8 mouse cellular contexts compared by ENCODE assay signal in the genomic region with DNA sequence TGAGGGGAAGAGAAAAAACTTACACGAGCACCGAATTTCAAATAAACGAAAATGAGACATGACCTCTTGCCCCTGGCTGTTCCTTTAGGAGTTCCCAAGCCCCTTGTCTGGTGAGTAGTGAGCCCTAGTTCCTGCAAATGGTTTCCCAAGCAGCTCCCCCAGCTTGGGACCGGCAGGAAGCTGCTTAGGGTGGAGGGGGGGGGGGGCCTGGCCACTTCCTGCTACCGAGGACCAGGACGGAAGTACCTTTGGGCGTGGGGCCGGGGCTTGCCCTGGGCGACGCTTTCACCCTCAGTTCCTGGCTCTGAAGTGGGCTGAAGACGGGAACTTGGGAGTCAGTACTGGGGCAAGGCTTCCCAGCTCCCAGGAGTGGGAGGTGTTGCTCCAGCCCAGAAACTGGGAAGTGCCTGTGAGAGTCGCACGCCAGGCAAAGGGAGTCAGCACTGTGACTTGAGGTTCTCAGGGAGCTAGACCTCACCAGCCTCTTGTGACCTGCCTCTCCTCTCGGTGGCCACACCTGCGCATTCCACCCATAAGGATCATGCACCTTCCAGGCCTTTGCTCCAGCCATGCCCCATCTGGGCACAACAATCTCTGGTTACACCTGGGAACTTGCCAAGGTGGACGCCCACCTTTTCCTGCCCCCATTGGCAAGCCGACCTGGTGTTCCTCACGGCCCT. TPM values are rescaled to one million over a fixed set of nuclear protein-coding genes. Genes with fewer than 3 reads are reported as not detected.
DNase-seq lines count a peak whose midpoint lies in the region; ATAC-seq lines count a peak whose summit lies in the region.

No protein-coding gene starts in this region.

- no peak for ATAC-seq in forebrain, embryonic 12.5 days (ENCODE audit: low FRiP score)
- no peak; the same call in 1 of the 2 replicates for ATAC-seq in hindbrain, embryonic 12.5 days (ENCODE audit: low FRiP score)
- no peak for ATAC-seq in limb, embryonic 15.5 days (ENCODE audit: insufficient number of reproducible peaks, low FRiP score, low TSS enrichment, low read depth)
- ATAC-seq in midbrain, embryonic 15.5 days (replicated peaks) = no peak

- H3K27ac ChIP-seq in forebrain, embryonic 12.5 days = peak overlapping the region; percentile 90
- peak overlapping the region; percentile 91 for H3K27ac ChIP-seq in hindbrain, embryonic 12.5 days
- H3K27ac ChIP-seq in limb, embryonic 15.5 days = peak overlapping the region; percentile 92
- peak overlapping the region; percentile 92 for H3K27ac ChIP-seq in midbrain, embryonic 15.5 days

- peaks cover 8% of the 10 kb centered on the region; the same call in 1 of the 2 replicates for H3K27me3 ChIP-seq in forebrain, embryonic 12.5 days
- H3K27me3 ChIP-seq in hindbrain, embryonic 12.5 days = no peaks in the 10 kb centered on the region
- H3K27me3 ChIP-seq in limb, embryonic 15.5 days = no peaks in the 10 kb centered on the region
- no peaks in the 10 kb centered on the region for H3K27me3 ChIP-seq in midbrain, embryonic 15.5 days (replicated peaks)

- peaks cover 45% of the 10 kb centered on the region for H3K36me3 ChIP-seq in forebrain, embryonic 12.5 days (replicated peaks)
- H3K36me3 ChIP-seq in hindbrain, embryonic 12.5 days = peaks cover 42% of the 10 kb centered on the region
- peaks cover 41% of the 10 kb centered on the region for H3K36me3 ChIP-seq in limb, embryonic 15.5 days
- peaks cover 40% of the 10 kb centered on the region for H3K36me3 ChIP-seq in midbrain, embryonic 15.5 days (replicated peaks)

- 15% methylated on average over 18 of the region's 18 CpGs for WGBS in forebrain, embryonic 12.5 days
- WGBS in hindbrain, embryonic 12.5 days = 12% methylated on average over 18 of the region's 18 CpGs
- 6% methylated on average over 18 of the region's 18 CpGs for WGBS in limb, embryonic 15.5 days
- 12% methylated on average over 18 of the region's 18 CpGs for WGBS in midbrain, embryonic 15.5 days

- DNase-seq in adrenal gland, adult 2 months = peak; percentile 77
- DNase-seq in adrenal gland, postnatal 4 days (ENCODE audit: low spot score in 2 of 2) = no peak
- peak; percentile 67 for DNase-seq in MN1 (ENCODE audit: low spot score)
- DNase-seq in thymus, postnatal 10 days (ENCODE audit: low spot score in 2 of 2) = peak; percentile 65 to 66

- H3K9ac ChIP-seq in forebrain, embryonic 12.5 days = peak overlapping the region; percentile 25
- H3K9ac ChIP-seq in hindbrain, embryonic 12.5 days = 0 out of 2 replicates have a peak overlapping the region, but pooled peaks have one; percentile 48
- H3K9ac ChIP-seq in limb, embryonic 15.5 days = peak overlapping the region; percentile 17; the same call in 1 of the 2 replicates
- H3K9ac ChIP-seq in midbrain, embryonic 15.5 days = peak overlapping the region; percentile 5; the same call in 1 of the 2 replicates

- peak overlapping the region; percentile 46; the same call in 1 of the 2 replicates for H3K4me3 ChIP-seq in forebrain, embryonic 12.5 days (replicated peaks)
- H3K4me3 ChIP-seq in hindbrain, embryonic 12.5 days = peak overlapping the region; percentile 41
- H3K4me3 ChIP-seq in limb, embryonic 15.5 days = 0 out of 2 replicates have a peak overlapping the region, but pooled peaks have one; percentile 7
- no peak overlapping the region for H3K4me3 ChIP-seq in midbrain, embryonic 15.5 days

- peaks cover 84% of the 10 kb centered on the region for H3K4me1 ChIP-seq in forebrain, embryonic 12.5 days
- peaks cover 86% of the 10 kb centered on the region for H3K4me1 ChIP-seq in hindbrain, embryonic 12.5 days
- H3K4me1 ChIP-seq in limb, embryonic 15.5 days = peaks cover 94% of the 10 kb centered on the region
- peaks cover 67% of the 10 kb centered on the region for H3K4me1 ChIP-seq in midbrain, embryonic 15.5 days

- H3K9me3 ChIP-seq in forebrain, embryonic 12.5 days = no peaks in the 10 kb centered on the region
- no peaks in the 10 kb centered on the region for H3K9me3 ChIP-seq in hindbrain, embryonic 12.5 days (replicated peaks)
- H3K9me3 ChIP-seq in limb, embryonic 15.5 days = no peaks in the 10 kb centered on the region
- no peaks in the 10 kb centered on the region for H3K9me3 ChIP-seq in midbrain, embryonic 15.5 days

- H3K4me2 ChIP-seq in forebrain, embryonic 12.5 days = peak overlapping the region; percentile 75
- peak overlapping the region; percentile 63; the same call in 1 of the 2 replicates for H3K4me2 ChIP-seq in hindbrain, embryonic 12.5 days (replicated peaks)
- H3K4me2 ChIP-seq in limb, embryonic 15.5 days = peak overlapping the region; percentile 77
- peak overlapping the region; percentile 78 for H3K4me2 ChIP-seq in midbrain, embryonic 15.5 days

RNA-seq across cellular contexts. Expression of a gene that starts 7.3 kb away (rescaled TPM):
- total RNA-seq in adrenal gland, adult 2 months (2021) = 10 to 100 TPM; 30.6 to 77.0 TPM
- polyA plus RNA-seq in adrenal gland, adult 2 months (2012; rRNA removed) = 108 and 152 TPM in 2 replicates
- 100 to 1,000 TPM; 296 to 322 TPM for total RNA-seq in adrenal gland, postnatal 4 days (2021)
- polyA plus RNA-seq in forebrain, embryonic 12.5 days (2016; fragmentation: Nextera tagmentation; extraction: Ambion mirVana) = 224 and 240 TPM in 2 replicates
- 235 and 271 TPM in 2 replicates for polyA plus RNA-seq in hindbrain, embryonic 12.5 days (2016; fragmentation: Nextera tagmentation; extraction: Ambion mirVana)
- 102 and 103 TPM in 2 replicates for polyA plus RNA-seq in limb, embryonic 15.5 days (2015; fragmentation: Nextera tagmentation; extraction: Ambion mirVana)
- 364 and 392 TPM in 2 replicates for polyA plus RNA-seq in midbrain, embryonic 15.5 days (2015; fragmentation: Nextera tagmentation; extraction: Ambion mirVana)

RNA-seq across cellular contexts. Expression of a gene that starts 10.4 kb away (rescaled TPM):
- 100 to 1,000 TPM in 1 of 2 experiments, 10 to 100 TPM in 1; 75.8 to 115 TPM for total RNA-seq in adrenal gland, adult 2 months (2021)
- 233 and 269 TPM in 2 replicates for polyA plus RNA-seq in adrenal gland, adult 2 months (2012; rRNA removed)
- total RNA-seq in adrenal gland, postnatal 4 days (2021) = 100 to 1,000 TPM; 113 to 124 TPM
- polyA plus RNA-seq in forebrain, embryonic 12.5 days (2016; fragmentation: Nextera tagmentation; extraction: Ambion mirVana) = 45.0 and 50.3 TPM in 2 replicates
- polyA plus RNA-seq in hindbrain, embryonic 12.5 days (2016; fragmentation: Nextera tagmentation; extraction: Ambion mirVana) = 42.1 and 54.5 TPM in 2 replicates
- 13.4 and 14.0 TPM in 2 replicates for polyA plus RNA-seq in limb, embryonic 15.5 days (2015; fragmentation: Nextera tagmentation; extraction: Ambion mirVana)
- 29.5 and 29.9 TPM in 2 replicates for polyA plus RNA-seq in midbrain, embryonic 15.5 days (2015; fragmentation: Nextera tagmentation; extraction: Ambion mirVana)

RNA-seq across cellular contexts. Expression of a gene that starts 14.3 kb away (rescaled TPM):
- 10 to 100 TPM; 14.0 to 21.7 TPM for total RNA-seq in adrenal gland, adult 2 months (2021)
- 25.9 and 34.5 TPM in 2 replicates for polyA plus RNA-seq in adrenal gland, adult 2 months (2012; rRNA removed)
- total RNA-seq in adrenal gland, postnatal 4 days (2021) = 1 to 10 TPM; 7.5 to 8.8 TPM
- polyA plus RNA-seq in forebrain, embryonic 12.5 days (2016; fragmentation: Nextera tagmentation; extraction: Ambion mirVana) = 11.1 and 11.6 TPM in 2 replicates
- polyA plus RNA-seq in hindbrain, embryonic 12.5 days (2016; fragmentation: Nextera tagmentation; extraction: Ambion mirVana) = 12.0 and 13.3 TPM in 2 replicates
- 12.8 and 13.3 TPM in 2 replicates for polyA plus RNA-seq in limb, embryonic 15.5 days (2015; fragmentation: Nextera tagmentation; extraction: Ambion mirVana)
- polyA plus RNA-seq in midbrain, embryonic 15.5 days (2015; fragmentation: Nextera tagmentation; extraction: Ambion mirVana) = 13.3 and 14.7 TPM in 2 replicates

RNA-seq across cellular contexts. Expression of a gene that starts 17.8 kb away (rescaled TPM):
- 100 to 1,000 TPM in 1 of 2 experiments, 10 to 100 TPM in 1; 74.5 to 118 TPM for total RNA-seq in adrenal gland, adult 2 months (2021)
- 84.3 and 84.6 TPM in 2 replicates for polyA plus RNA-seq in adrenal gland, adult 2 months (2012; rRNA removed)
- 10 to 100 TPM; 49.1 to 72.7 TPM for total RNA-seq in adrenal gland, postnatal 4 days (2021)
- 13.2 and 13.8 TPM in 2 replicates for polyA plus RNA-seq in forebrain, embryonic 12.5 days (2016; fragmentation: Nextera tagmentation; extraction: Ambion mirVana)
- polyA plus RNA-seq in hindbrain, embryonic 12.5 days (2016; fragmentation: Nextera tagmentation; extraction: Ambion mirVana) = 18.4 and 22.3 TPM in 2 replicates
- polyA plus RNA-seq in limb, embryonic 15.5 days (2015; fragmentation: Nextera tagmentation; extraction: Ambion mirVana) = 5.9 and 6.8 TPM in 2 replicates
- polyA plus RNA-seq in midbrain, embryonic 15.5 days (2015; fragmentation: Nextera tagmentation; extraction: Ambion mirVana) = 65.7 and 66.9 TPM in 2 replicates

RNA-seq across cellular contexts. Expression of a gene that starts 20.0 kb away (rescaled TPM):
- 100 to 1,000 TPM; 654 to 778 TPM for total RNA-seq in adrenal gland, adult 2 months (2021)
- polyA plus RNA-seq in adrenal gland, adult 2 months (2012; rRNA removed) = 5,895 and 6,727 TPM in 2 replicates
- total RNA-seq in adrenal gland, postnatal 4 days (2021) = 100 to 1,000 TPM; 401 to 425 TPM
- 405 and 428 TPM in 2 replicates for polyA plus RNA-seq in forebrain, embryonic 12.5 days (2016; fragmentation: Nextera tagmentation; extraction: Ambion mirVana)
- polyA plus RNA-seq in hindbrain, embryonic 12.5 days (2016; fragmentation: Nextera tagmentation; extraction: Ambion mirVana) = 351 and 385 TPM in 2 replicates
- 494 and 537 TPM in 2 replicates for polyA plus RNA-seq in limb, embryonic 15.5 days (2015; fragmentation: Nextera tagmentation; extraction: Ambion mirVana)
- 444 and 468 TPM in 2 replicates for polyA plus RNA-seq in midbrain, embryonic 15.5 days (2015; fragmentation: Nextera tagmentation; extraction: Ambion mirVana)

Comparison
In these comparisons a context has a peak if more than half of its experiments do, and no peak if none do; other contexts are left out.
1. DNase-seq: peak in adrenal gland, adult 2 months (single experiment), MN1 (single experiment) and thymus, postnatal 10 days (2 of 2); none in adrenal gland, postnatal 4 days (0 of 2).
2. Peak in every context shown above with its lines, with median percentiles within 50 percentile points of each other: H3K27ac ChIP-seq, H3K4me2 ChIP-seq and H3K9ac ChIP-seq.